Mouse (Mus musculus) spleen, adult 12 weeks (tissue): Measurements from ENCODE around the gene Ackr3.

Experiments
- DNase-seq: peaks from one replicate; pipeline ENCODE4 v3.0.0; 2022; ENCODE audit warnings: low spot score

Ackr3 gene

DNA sequence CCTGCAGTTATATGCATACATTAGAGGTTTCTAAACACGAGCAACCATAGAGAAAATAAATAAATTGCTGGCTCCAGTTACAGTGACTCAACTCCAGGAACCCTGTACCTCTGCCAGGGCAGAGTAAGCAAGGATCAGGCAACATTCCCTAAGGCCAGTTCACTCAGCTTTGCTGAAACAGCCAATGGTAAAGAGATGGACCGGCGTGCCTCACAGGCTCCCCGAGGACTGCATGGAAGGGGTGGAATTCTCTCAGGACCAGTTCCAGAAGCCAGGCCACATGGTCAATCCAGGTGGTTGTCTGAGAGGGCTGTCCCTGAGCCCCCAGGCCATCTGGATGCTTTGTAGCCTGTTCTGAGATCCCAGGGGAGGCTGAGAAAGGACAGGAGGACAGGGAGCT lies 26.8 kb downstream of the Ackr3 start:
- DNase-seq: no peak

DNA sequence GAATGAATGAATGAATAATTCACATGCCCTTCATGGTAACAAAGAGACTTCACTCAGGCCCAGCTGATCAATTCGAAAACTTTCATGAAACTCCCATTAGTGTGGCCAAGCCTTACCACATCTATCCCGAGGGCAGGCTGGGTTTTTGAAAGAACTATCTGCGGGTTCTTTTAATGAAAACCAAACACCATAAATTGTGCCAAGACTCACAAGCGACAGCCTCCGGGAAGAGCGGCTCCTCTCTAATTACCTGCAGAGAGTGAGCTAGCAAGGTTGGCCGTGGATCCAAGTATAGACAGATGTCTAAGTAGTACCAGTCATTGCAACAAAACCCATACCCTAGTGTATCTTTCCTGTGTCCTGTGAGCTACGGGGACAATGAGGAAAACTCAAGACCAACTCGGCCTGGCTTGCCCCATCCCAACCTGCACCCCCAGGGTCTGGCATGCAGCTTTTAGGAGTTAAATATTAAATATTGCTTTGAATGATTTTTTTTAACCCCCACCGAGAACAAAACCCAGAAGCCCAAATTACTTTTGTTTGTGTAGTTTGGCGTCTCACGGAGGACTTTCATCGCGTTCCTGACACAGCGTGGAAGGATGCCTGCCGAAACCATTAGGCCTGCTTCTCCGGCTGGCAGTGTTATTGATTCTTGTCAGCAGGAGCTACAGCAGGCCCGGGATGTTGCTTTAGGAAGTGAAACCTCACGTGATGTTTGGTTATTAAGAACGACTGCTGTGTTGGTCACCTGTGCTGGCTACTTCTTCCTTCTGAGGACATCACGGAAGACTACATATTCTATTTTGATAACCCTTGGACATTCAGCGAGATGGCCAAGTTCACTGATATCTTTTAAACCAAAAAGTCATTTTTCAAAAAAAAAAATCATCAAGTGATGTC lies 28.1 kb downstream of the Ackr3 start:
- no peak for DNase-seq

DNA sequence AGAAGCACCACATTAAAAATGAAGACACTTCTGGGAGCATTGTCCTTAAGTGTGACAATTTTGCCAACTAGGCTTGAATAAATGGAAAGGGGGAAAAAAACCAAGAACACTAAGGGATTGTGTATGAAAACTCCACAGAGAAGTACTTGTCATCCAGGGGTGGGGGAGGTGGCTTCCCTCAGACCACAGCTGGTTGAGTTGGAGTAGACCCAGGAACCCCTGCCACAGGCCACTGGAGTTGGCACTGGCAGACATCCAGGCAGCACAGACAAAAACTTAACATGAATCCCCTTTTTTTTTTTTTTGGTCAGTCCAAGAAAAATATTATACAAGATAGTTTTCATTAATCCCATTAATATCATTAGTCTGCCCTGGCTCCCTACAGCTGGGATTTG lies 28.7 kb downstream of the Ackr3 start:
- DNase-seq: no peak

DNA sequence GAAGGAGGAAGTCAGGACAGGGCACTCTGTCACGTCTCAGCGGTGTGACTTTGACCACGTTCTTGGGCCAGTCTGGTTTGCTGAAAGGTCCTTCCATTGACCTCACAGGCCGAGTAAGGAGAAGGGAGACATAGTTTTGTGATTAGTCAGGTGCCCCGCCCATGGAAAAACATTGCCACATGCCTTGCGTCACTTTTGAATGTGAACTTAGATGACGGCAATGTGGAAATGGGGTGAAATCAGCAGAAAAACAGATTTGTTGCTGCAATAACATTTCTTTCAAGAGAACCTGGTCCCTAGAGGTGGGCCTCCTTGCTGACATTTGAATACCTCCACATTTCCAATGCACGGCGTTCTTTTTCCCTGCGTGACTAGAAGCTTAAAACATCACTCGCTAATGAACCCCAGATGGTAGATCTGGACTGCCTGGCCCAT lies 30.9 kb downstream of the Ackr3 start:
- no peak for DNase-seq

DNA sequence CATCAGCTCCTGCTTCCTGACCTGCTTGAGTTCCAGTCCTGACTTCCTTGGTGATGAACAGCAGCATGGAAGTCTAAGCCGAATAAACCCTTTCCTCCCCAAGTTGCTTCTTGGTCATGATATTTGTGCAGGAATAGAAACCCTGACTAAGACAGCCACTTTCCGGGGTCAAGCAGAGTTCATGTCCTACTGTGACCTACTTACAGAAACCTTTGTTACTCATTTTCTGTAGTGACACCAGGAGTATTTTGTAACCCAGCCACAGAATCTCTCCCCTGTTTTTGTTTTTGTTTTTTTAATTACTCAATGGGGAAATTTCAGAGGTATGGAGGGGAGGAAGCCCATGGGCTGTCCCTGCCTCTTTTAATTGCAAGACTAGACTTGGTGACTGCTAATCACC lies 32.9 kb downstream of the Ackr3 start:
- no peak for DNase-seq

DNA sequence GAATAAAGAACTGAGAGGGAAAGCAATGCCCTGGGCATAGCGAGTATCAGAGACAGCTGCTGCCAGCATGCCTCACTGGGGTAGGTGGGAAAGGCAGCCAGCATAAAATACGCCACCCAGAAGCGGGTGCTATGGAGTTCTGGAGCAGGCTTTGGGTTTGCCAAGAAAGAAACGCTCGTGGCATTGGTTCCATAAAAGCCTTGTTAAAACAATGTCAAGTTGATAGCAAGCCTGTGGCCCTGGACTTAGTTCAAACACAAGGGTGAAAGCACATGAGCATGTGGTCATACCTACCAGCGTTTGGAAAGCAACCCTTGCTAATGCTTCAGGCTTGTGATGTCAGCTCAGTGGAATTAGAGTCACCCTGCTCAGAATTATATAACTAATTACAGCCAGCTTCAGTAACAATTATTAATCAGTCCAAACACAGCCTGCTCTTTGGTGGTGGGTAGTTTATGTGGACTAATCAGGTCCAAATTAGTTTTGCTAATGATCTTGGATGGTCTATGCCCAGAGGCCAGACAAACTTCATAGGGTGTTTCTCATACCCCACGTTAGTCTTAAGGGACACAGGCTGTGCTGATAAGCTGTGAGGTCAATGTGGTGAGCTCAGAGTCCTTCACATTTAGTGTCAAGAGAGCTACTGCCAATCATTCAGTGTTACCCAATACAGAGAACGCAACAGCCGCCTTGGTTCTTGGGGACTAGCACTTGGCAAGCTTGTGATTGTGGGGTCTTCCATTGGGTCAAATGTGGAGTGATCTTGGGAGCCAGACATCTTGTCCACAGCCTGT lies 34.5 kb downstream of the Ackr3 start:
- DNase-seq: no peak

DNA sequence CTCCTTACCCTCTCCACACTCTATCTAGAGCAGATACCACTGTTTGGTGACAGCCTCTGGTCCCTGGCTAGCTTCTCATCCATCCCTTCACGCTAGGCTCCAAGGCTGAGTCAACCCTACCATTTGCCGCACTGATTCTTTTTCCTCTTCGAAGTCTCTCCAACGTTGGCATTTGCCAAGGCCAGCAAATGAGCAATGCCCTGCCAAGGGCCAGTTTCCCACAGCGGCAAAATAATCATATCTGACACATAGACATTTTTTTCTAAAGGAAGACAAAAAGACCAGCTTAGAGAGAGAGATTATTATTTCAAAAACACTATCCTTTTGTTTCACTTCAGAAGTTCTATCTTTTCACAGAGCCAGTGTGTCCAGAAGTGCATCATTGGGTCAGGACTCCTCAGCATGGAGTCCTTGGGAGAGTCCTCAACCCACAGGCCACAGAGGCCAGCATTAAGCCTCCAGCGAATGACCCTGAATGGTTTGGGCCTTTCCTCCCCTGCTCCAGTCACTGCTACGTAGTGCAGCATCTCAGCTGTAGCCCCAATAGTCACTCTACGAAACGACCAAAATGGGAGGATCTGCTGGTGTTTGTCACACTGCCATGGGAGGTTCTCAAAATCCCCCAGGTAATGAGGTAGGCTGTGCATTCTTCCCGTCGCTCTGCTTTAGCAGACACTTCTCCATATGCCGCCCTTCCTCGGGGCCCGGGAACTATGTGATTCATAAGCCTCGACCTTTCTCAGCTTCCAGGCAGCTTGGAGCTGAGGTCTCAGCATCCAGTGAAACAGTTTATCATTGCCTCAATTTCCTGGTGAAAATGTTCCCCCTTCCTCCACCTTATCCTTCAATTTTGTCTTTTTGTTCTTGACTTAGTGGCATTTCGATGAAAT lies 35.8 kb downstream of the Ackr3 start:
- no peak for DNase-seq

DNA sequence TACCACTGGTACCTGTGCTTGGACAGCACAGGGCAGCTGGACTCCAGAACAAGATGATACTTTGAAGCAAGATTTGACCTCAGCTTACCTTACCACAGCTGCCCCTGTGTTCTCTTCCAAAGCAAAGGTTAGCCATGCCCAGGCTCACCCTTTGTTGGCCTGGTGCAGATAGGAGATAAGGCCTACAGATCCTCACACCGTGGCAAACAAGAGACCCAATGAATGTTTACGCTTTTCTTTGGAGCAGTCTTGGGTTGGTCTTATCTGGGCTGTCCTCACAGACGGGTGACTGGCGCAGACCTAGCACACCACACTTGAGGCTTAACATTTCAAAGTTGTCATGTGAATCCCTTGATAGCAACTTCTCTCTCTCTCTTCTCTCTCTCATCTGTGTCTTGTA lies 36.5 kb downstream of the Ackr3 start:
- no peak for DNase-seq

DNA sequence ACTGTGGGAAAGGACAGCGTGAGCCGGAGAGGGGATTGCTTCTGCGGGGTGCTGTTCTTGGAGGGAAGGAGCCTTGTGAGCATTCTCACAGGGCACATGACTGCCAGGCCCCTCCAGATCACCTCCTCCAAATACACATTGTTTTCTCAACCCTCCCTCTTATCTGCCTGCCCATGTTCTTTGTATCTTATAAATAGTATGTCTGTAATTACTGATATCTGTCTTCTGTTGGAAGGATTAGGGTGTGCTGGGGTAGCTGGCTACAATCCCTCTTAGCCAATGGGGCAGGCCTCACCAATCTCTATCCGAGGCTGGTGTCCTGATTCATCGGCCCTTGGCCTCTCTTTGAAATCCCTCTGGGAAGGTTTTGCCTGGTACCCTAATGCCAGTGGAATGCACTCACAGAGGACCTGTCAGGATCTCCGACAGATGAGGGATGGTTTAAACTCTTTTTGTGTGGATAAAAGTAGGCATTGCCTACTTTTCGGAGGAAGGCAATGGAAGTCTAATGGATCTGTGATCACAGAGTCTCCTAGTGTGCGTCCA lies 38.7 kb downstream of the Ackr3 start:
- DNase-seq: no peak

DNA sequence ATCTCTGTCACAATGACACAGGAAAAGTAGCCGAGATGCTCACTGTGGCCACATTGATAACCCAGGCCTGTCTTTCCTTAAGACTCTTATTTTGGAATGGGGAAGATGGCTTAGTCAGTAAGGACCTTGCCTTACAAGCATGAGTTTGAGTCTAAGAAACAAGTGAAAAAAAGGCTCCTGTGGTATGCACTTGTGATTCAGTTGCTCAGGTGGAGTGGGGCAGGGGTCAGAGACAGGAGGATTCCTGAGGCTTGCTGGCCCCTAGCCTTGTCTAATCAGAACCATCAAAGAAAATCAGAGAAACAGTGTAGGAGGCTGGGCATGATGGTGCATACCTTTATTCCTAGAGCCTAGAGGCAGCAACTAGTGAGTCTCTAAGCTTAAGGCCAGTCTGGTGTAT lies 40.8 kb downstream of the Ackr3 start:
- DNase-seq: no peak

DNA sequence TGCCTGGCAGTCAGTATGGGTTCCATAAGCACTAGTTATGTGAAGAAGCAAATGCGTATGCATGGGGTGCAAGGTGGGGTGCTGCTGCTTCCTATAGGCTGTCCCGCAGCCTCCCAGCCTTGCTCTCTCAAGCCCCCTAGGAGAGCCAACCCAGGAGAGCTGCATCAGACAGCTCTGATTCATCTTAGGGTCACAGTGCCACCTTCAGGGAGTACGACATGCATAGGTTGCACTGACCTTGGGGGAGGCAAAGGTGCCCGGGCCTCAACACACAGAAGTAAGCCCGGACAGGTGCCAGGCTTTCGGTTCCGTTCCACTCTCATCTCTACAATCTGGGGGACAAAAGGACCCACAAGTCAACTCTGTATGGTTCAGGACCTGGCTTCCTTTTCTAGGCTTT lies 41.8 kb downstream of the Ackr3 start:
- DNase-seq: no peak

DNA sequence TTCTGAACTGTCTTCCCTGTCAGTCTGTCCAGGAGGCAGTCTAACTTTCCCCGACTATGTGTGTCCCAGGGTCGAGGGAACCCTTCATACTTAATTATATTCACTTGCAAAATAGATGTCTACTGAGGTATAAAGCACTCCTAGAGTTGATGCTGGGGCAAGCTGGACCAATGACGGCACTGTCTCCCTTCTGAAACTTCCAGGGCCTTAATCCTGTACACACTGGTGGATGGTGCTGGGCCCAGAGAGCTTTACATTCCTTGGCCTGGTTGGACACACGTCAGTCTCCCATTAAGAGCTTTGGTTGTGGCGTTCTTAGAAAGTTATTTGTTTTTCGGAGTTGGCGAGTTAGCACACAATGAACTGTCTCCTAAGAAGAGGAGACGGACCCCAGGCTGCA lies 42.3 kb downstream of the Ackr3 start:
- no peak for DNase-seq

DNA sequence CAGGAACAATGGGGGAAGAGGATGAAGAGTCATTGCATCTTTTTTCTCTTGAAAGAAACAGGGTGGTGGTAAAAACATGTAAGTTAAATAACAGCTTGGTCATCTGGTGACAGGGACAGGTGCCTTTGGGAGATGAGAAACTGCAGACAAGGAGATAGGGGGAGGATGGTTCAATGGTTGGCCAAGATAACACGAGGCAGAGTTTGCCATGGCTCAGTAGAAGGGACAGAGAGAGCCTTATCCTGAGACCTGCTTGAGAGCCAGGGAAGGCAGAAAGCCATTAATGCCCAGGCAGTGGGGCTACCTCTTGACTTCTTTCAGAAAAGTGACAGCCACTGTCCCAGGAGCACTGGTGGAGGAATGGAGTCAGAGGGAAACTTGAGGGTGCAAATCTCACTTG lies 43.0 kb downstream of the Ackr3 start:
- no peak for DNase-seq

DNA sequence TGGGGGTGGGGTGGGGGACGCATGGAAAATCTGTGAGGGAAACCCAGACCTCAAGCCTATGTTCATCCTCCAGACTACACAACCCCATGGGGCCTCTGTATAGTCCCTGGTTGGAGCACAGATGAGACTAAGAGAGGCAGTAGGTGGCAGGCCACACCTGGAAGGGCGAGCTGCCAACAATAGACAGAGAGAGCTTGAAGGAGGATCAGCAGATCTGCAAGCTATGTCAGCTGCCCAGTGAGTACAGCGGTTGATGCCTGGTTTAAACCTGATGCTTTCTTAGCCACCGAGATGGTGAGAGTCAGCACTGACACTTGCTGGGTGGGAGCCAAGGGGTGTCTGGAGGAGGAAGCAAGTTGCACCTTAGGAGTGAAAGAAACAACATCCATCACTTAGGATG lies 43.5 kb downstream of the Ackr3 start:
- DNase-seq: no peak

DNA sequence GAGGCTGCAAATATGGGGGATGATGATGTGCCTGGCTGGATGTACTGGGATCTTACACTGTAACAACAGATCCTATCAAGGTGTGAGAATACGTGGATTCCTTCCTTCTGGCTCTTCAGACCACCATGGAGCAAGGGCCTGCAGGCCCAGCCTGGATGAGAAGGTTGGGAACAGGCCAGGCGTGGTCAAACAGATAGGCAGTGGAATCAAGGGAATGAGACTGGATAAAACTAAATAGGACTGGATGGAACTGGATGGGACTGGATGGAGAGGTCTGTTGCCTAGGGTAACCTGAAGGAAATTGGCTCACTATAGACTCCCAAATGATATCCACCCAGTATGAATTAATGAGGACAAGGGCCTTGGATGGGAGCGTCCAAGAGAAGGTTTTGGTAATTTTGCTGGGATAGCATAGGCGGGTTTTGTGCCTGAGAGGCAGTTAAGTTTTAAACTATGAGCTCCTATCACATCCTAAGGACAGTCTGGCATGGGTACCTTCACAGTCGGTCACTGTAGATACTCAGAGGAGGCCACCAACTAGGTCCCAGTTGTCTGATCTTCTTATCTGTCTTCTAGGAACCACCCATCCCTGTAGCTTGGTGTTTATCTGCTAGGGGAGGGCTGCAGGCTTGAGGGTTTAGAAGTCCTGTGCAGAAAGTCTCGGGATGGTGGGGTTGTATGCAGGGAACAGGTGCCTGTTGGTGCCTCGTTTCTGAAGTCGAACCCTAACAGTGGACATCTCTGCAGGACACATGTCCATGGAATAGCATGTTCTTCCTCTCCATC lies 44.2 kb downstream of the Ackr3 start:
- no peak for DNase-seq

DNA sequence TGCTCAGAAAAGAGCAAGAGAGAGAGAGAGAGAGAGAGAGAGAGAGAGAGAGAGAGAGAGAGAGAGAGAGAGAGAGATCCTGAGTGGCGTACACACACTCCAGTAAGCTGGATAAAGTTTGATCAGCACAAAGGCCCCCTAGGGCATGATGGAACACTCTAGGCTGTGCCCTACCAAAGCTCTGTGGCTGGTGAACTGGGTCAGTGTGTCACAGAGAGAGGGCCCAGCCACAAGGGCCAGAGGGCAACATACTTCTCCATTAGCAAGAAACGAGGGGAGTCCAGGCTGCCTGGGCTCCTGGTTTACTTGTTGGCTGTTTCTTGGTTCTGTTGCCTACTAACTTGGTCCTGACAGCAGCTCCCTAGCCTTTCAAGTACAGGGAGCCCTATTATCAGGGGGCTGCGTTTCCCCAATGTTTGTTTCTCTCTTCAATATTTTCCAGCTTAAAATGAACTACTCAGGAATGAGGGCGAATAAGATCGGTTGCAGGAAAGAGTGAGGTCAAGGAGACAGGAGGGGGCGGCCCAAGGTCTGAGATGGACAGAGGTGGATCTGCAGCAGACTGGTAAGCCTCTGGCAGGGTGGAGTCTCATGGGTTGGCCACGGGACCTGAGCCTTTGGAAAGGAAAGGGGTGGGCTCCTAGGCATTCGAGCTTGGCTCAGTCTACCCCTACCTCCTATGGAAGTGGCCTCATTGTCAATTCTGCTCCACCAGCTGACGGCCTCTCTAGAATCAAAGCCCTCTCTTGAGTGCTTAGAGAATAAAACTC lies 45.4 kb downstream of the Ackr3 start:
- no peak for DNase-seq

DNA sequence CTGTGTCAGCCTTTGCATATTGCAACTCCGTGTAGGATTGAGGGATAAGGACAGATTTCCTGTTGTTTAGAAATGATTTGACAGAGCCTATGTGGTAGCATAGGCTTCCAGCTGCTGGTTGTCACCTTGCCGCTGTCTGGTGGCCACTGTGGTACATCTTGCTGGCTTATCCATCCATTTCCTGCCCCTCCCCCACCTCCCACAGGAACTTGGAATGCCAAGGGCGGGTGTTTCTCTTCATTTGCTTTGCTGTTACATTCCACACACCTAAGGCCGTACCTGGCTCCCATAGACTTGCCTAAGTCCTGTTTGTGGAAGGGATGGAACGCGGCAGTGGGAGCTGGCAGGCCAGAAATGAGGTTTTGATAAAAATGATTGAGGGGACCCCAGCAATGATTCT lies 46.6 kb downstream of the Ackr3 start:
- no peak for DNase-seq

DNA sequence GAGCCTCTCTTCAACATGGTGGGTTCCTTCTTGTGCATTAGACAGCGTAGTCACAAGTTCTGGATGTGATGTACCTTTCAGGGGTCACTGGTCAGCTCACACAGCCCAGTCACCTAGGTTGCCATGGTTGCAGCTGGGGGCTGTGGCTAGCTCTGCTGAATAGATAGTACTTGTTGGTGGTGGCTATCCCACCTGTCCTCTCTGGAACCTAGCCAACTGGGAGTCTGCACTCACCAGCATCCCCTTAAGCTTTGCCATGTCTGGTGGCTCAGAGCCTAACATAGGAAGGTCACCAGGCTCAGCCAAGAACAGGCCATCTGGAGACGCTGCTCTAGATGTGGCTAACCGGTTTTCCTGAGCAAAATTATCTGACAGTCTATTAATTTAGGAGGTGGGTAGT lies 47.4 kb downstream of the Ackr3 start:
- DNase-seq: no peak

DNA sequence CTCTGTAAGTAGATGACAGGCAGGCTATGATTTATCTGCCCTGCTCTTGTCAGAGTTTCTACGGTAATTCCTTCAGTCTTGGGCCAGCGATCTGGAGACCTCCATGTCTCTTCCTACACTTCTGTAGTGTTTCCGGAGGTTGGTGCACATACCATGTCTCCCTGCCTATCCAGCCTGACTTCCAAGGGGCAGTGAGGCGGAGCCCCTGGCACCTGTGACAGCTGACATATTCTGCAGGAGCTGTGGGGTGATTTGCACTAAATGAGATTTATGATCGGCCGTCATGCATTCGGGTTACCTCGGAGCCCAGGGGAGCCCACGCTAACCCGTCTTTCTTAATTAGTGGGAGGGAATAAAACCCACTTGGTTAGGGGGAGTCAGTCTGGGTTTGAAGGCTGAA lies 49.7 kb downstream of the Ackr3 start:
- DNase-seq: no peak

DNA sequence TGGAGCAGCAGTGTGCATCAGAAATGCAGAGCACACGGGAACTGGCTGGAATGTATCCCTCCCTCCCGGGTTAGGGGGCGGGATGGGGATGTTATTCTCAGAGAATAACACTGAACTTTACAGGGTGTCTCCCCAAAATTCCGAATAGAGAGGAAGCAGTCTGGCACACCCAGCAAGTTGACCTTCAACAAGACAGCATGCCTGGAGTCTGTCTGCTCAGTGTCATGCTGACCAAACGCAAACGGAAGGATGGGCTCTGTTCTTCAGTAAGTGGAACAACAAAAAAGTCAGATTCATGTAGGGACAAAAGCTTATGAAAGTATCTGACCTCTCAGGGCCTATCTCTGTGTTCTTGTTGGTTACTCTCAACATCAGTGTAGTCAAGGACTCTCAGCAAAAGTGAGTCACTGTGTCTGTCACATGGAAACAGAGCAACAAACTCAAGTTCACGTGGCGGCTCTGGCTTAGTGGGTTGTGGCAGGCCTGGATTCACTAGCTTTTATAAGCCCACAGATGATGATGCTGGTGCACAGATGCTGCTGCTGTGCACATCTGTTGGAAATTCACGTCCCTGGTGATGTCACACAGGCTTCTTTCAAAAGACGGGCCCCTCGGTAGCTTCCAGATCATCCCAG lies 54.6 kb downstream of the Ackr3 start:
- DNase-seq: no peak
